Mouse (Mus musculus): ENCODE measurements around the gene Sqor. TPM values are rescaled to one million over a fixed set of nuclear protein-coding genes. Genes with fewer than 3 reads are reported as not detected.

The Sqor gene
- polyA plus RNA-seq, 1 experiment from 2014 or later: 8.5 TPM

DNA sequence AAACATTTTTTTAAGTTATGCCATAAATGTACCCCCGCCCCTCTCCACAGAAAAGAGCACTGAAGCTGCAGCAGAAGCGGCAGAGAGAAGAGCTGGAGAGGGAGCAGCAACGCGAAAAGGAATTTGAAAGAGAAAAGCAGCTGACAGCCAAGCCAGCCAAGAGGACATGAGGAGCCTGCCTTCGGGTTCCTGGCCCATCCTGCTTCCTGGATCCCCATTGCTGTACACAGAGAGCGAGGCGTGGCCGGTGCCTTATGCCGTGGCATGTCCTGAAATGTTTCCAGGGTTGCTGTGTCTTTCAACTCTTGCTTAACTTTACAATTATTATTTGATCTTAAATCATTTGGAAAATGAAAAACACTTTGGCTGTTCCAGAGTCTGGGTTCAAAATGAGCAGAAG lies 18.6 kb upstream of the Sqor start:
- Histone ChIP-seq H3K9me3 (ENCODE audit: control insufficient read depth, low read length) (no peaks in the 10 kb centered on the region), H3K27me3 (replicated peaks; ENCODE audit: control insufficient read depth, insufficient read depth, low read length) (no peaks in the 10 kb centered on the region), H3K9ac (ENCODE audit: low read depth, low read length) (no peak overlapping the region), H3K4me3 (ENCODE audit: low read depth, low read length) (no peak overlapping the region), H3K4me2 (ENCODE audit: low read depth, low read length) (no peak overlapping the region), H3K27ac (replicated peaks; ENCODE audit: low read depth, low read length) (no peak overlapping the region), H3K36me3 (ENCODE audit: control insufficient read depth, insufficient read depth, low read length) (peaks cover 46% of the 10 kb centered on the region), H3K4me1 (ENCODE audit: control insufficient read depth, insufficient read depth, low read length) (no peaks in the 10 kb centered on the region)
- DNase-seq (ENCODE audit: low spot score): no peak
- WGBS: 88% methylated on average over 9 of the region's 9 CpGs
- no peak for ATAC-seq (ENCODE audit: low read depth)

DNA sequence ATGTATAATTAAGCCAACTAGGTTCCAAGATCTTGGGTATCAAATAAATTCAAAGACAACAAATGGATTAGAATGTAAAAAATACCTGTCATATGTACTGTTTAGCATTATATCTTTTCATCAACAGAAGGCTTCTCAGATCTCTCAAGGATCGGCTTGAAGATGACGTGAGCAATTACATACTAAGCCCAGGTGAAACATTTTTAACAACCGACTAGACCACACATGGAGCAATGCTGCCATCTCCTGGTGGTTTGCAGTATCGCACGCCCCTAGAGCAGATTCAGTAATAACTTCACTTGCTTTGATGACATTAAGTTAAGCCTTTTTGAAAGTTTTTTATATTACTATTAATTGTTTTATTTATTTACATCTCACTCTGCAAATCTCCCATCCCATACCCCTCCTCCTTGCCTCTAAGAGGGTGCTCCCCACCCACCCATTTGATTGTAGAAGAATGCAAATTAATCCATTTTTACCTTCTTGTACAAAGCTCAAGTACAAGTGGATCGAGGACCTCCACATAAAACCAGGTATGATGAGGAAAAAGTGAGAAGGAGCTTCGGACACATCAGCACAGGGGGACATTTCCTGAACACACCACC lies 11.2 kb upstream of the Sqor start:
- WGBS: 17% methylated on average over 7 of the region's 7 CpGs
- DNase-seq (ENCODE audit: low spot score): peak; percentile 57

DNA sequence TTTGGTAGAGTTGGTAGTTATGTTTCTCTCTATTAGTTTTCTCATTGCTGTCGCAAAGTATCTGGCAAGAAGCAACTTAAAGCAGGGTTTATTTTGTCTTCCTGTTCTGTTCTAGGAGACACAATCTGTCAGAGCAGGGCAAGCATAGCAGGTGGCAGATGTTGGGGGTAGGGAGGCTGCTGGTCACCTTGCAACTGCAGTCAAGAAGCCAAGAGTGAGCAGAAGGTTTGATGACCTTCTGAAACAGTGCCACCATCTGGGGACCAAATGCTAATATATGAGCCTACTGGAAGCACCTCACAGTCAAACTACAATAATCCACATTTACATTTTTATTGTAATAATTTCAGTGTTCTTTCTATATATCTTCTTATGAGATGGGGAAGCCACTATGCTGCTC lies 5.2 kb upstream of the Sqor start:
- Histone ChIP-seq H3K4me1 (ENCODE audit: control insufficient read depth, insufficient read depth, low read length) (0 out of 2 replicates have a peak, but pooled peaks cover 2% of the 10 kb centered on the region), H3K36me3 (ENCODE audit: control insufficient read depth, insufficient read depth, low read length) (no peaks in the 10 kb centered on the region), H3K4me3 (ENCODE audit: low read depth, low read length) (no peak overlapping the region), H3K4me2 (ENCODE audit: low read depth, low read length) (no peak overlapping the region), H3K27me3 (replicated peaks; ENCODE audit: control insufficient read depth, insufficient read depth, low read length) (peaks cover 19% of the 10 kb centered on the region), H3K27ac (replicated peaks; ENCODE audit: low read depth, low read length) (no peak overlapping the region), H3K9ac (ENCODE audit: low read depth, low read length) (no peak overlapping the region), H3K9me3 (ENCODE audit: control insufficient read depth, low read length) (no peaks in the 10 kb centered on the region)
- DNase-seq (ENCODE audit: low spot score): no peak
- 85% methylated on average over 1 of the region's 1 CpGs for WGBS
- no peak for ATAC-seq (ENCODE audit: low read depth)

More for the DNA sequence above, 11.2 kb upstream of the Sqor start:
- Histone ChIP-seq H3K4me1 (ENCODE audit: control insufficient read depth, insufficient read depth, low read length) (0 out of 2 replicates have a peak, but pooled peaks cover 2% of the 10 kb centered on the region), H3K36me3 (ENCODE audit: control insufficient read depth, insufficient read depth, low read length) (0 out of 2 replicates have a peak, but pooled peaks cover 6% of the 10 kb centered on the region), H3K27me3 (replicated peaks; ENCODE audit: control insufficient read depth, insufficient read depth, low read length) (no peaks in the 10 kb centered on the region), H3K27ac (replicated peaks; ENCODE audit: low read depth, low read length) (no peak overlapping the region), H3K4me3 (ENCODE audit: low read depth, low read length) (no peak overlapping the region), H3K9ac (ENCODE audit: low read depth, low read length) (no peak overlapping the region), H3K4me2 (ENCODE audit: low read depth, low read length) (no peak overlapping the region), H3K9me3 (ENCODE audit: control insufficient read depth, low read length) (no peaks in the 10 kb centered on the region)
- ATAC-seq (ENCODE audit: low read depth): no peak

DNA sequence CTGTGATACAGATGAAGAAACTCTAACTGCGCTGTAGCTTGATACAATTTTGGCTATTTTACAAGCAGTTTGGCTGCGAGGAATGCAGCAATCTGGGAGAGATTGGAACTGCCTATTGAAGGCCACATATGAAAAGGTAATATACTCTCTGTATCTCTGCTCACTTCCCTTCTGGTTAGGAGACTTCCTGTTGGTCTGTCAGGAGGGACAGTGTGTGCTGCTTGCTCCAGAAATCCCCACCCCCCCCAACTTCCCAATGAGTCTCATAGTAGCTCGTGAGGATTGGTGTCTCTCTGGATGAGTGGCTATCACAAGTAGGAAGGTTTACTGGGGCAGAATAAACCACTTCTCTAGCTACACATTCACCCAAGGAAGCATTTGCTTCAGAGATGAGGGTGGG lies 2.0 kb upstream of the Sqor start:
- 70% methylated on average over 3 of the region's 3 CpGs for WGBS
- H3K4me1 ChIP-seq (ENCODE audit: control insufficient read depth, insufficient read depth, low read length): 0 out of 2 replicates have a peak, but pooled peaks cover 3% of the 10 kb centered on the region
- no peak overlapping the region for H3K27ac ChIP-seq (replicated peaks; ENCODE audit: low read depth, low read length)
- no peak overlapping the region for H3K4me2 ChIP-seq (ENCODE audit: low read depth, low read length)
- no peak for DNase-seq (ENCODE audit: low spot score)
- no peak for ATAC-seq (ENCODE audit: low read depth)
- H3K36me3 ChIP-seq (ENCODE audit: control insufficient read depth, insufficient read depth, low read length): no peaks in the 10 kb centered on the region
- H3K9me3 ChIP-seq (ENCODE audit: control insufficient read depth, low read length): no peaks in the 10 kb centered on the region
- H3K4me3 ChIP-seq (ENCODE audit: low read depth, low read length): no peak overlapping the region
- no peak overlapping the region for H3K9ac ChIP-seq (ENCODE audit: low read depth, low read length)
- H3K27me3 ChIP-seq (replicated peaks; ENCODE audit: control insufficient read depth, insufficient read depth, low read length): peaks cover 40% of the 10 kb centered on the region

DNA sequence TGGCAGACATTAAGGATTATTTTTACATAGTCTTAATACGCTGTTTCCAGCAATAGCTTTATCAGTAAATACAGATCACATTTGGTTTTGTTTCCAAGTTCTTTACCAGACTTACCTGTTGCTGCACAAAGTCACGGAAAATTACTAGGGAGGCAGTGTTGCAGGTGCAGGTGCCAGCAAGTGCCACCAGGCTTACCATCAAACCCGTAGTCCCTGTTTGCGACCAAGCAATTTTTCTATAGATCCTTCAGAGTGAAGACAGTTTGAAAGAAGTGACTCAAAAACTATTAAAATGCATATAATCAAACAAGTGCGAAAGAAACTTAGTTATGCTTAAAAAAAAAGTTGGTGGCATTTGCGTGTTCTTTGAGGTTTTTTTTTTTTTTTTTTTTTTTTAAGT lies 511 bp upstream of the Sqor start:
- WGBS: 48% methylated on average over 6 of the region's 6 CpGs
- H3K9ac ChIP-seq (ENCODE audit: low read depth, low read length): no peak overlapping the region
- DNase-seq (ENCODE audit: low spot score) (no peak), ATAC-seq (ENCODE audit: low read depth) (no peak)
- peak overlapping the region; percentile 87 for H3K4me2 ChIP-seq (ENCODE audit: low read depth, low read length)
- peak overlapping the region; percentile 48; the same call in 1 of the 2 replicates for H3K4me3 ChIP-seq (ENCODE audit: low read depth, low read length)
- H3K27me3 ChIP-seq (replicated peaks; ENCODE audit: control insufficient read depth, insufficient read depth, low read length): peaks cover 40% of the 10 kb centered on the region
- 0 out of 2 replicates have a peak, but pooled peaks cover 3% of the 10 kb centered on the region for H3K4me1 ChIP-seq (ENCODE audit: control insufficient read depth, insufficient read depth, low read length)
- no peaks in the 10 kb centered on the region for H3K9me3 ChIP-seq (ENCODE audit: control insufficient read depth, low read length)
- no peaks in the 10 kb centered on the region for H3K36me3 ChIP-seq (ENCODE audit: control insufficient read depth, insufficient read depth, low read length)
- no peak overlapping the region for H3K27ac ChIP-seq (replicated peaks; ENCODE audit: low read depth, low read length)

DNA sequence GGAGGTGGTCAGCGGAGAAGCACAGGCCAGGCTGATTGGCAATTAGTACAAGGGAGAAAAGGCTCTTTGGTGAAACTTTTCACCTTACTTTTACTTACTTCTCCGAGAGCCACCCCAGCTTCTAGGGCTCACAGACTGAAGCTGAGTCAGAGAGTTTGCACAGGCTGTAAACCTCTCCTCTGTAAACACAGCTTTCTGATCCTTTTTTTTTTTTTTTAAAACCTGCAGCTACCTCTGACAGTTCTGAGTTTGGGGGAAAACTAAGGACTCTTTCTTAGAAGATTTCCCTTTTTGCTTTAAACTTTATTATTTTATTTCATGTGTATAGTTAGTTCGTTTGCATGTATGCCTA lies 733 bp downstream of the Sqor start:
- H3K9ac ChIP-seq (ENCODE audit: low read depth, low read length): peak overlapping the region; percentile 63
- DNase-seq (ENCODE audit: low spot score): no peak
- H3K9me3 ChIP-seq (ENCODE audit: control insufficient read depth, low read length): no peaks in the 10 kb centered on the region
- peaks cover 40% of the 10 kb centered on the region for H3K27me3 ChIP-seq (replicated peaks; ENCODE audit: control insufficient read depth, insufficient read depth, low read length)
- ATAC-seq (ENCODE audit: low read depth): no peak
- H3K27ac ChIP-seq (replicated peaks; ENCODE audit: low read depth, low read length): no peak overlapping the region
- peak overlapping the region; percentile 87 for H3K4me2 ChIP-seq (ENCODE audit: low read depth, low read length)
- WGBS: 34% methylated on average over 3 of the region's 3 CpGs
- H3K4me3 ChIP-seq (ENCODE audit: low read depth, low read length): peak overlapping the region; percentile 48
- H3K4me1 ChIP-seq (ENCODE audit: control insufficient read depth, insufficient read depth, low read length): 0 out of 2 replicates have a peak, but pooled peaks cover 3% of the 10 kb centered on the region
- no peaks in the 10 kb centered on the region for H3K36me3 ChIP-seq (ENCODE audit: control insufficient read depth, insufficient read depth, low read length)

DNA sequence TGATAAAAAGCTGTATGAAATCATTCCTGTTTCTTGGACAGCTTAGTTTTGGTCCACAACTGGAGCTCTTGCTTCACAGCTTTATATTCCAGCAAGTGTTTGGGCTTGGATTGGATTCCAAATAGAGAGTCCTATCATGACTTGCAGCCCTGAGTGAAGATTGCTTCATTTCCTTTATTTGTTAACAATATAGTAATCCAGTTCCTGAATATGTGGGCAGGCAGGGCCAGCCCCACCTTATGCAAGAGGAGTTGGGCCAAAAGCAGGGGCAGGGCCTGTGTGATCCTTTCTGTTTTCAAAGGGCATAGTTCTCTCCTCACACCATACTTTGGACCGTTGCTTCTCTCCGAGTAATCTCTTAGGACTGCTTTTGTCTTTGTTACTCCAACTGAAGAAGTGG lies 6.0 kb downstream of the Sqor start:
- H3K9me3 ChIP-seq (ENCODE audit: control insufficient read depth, low read length): no peaks in the 10 kb centered on the region
- ATAC-seq (ENCODE audit: low read depth): no peak
- 79% methylated on average over 2 of the region's 2 CpGs for WGBS

DNA sequence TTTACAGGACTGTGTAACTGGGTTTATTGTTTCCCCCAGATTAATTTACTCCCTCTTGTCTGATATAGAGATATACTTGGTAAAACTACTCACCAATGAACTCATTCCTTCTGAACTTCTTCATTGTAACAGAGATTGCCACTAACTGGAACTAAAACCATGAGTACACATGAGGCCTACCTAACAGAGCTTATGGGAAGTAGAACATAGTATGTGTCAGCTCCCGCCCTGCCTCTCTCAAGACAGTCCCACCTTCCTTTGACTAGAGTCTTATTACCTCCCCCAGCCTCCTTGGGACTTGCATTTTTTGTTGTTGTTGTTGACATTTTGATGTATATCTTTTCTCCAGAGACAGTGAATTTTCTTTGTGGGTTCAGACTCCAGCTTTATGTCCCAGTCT lies 7.9 kb downstream of the Sqor start:
- H3K27ac ChIP-seq (replicated peaks; ENCODE audit: low read depth, low read length): no peak overlapping the region
- 95% methylated on average over 1 of the region's 1 CpGs for WGBS
- no peaks in the 10 kb centered on the region for H3K36me3 ChIP-seq (ENCODE audit: control insufficient read depth, insufficient read depth, low read length)
- ATAC-seq (ENCODE audit: low read depth) (no peak), DNase-seq (ENCODE audit: low spot score) (no peak)
- no peak overlapping the region for H3K4me2 ChIP-seq (ENCODE audit: low read depth, low read length)
- no peaks in the 10 kb centered on the region; the same call in 1 of the 2 replicates for H3K27me3 ChIP-seq (replicated peaks; ENCODE audit: control insufficient read depth, insufficient read depth, low read length)
- no peaks in the 10 kb centered on the region for H3K9me3 ChIP-seq (ENCODE audit: control insufficient read depth, low read length)
- no peaks in the 10 kb centered on the region for H3K4me1 ChIP-seq (ENCODE audit: control insufficient read depth, insufficient read depth, low read length)
- no peak overlapping the region for H3K9ac ChIP-seq (ENCODE audit: low read depth, low read length)
- H3K4me3 ChIP-seq (ENCODE audit: low read depth, low read length): no peak overlapping the region

More for the DNA sequence above, 6.0 kb downstream of the Sqor start:
- Histone ChIP-seq H3K9ac (ENCODE audit: low read depth, low read length) (no peak overlapping the region), H3K4me1 (ENCODE audit: control insufficient read depth, insufficient read depth, low read length) (no peaks in the 10 kb centered on the region), H3K27me3 (replicated peaks; ENCODE audit: control insufficient read depth, insufficient read depth, low read length) (peaks cover 11% of the 10 kb centered on the region), H3K4me2 (ENCODE audit: low read depth, low read length) (no peak overlapping the region), H3K36me3 (ENCODE audit: control insufficient read depth, insufficient read depth, low read length) (no peaks in the 10 kb centered on the region), H3K4me3 (ENCODE audit: low read depth, low read length) (no peak overlapping the region), H3K27ac (replicated peaks; ENCODE audit: low read depth, low read length) (no peak overlapping the region)
- DNase-seq (ENCODE audit: low spot score): no peak

DNA sequence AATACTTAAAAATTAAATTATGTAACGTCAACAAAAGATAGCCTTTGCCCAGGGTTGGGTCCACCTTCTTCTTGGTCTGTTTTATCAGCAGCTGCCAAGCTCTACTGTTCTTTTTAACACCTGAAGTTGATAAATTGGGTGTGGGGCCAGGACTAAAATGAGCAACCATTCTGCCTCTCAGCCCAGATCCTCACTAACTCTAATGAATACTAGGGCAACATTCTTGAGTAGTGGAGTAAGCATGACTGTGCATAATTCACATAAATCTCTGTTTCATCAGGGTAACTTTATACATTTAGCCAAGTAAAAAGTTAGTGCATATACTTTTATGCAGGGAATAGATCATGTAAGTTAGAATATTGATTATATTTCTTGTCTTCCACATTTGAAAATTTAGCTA lies 10.5 kb downstream of the Sqor start:
- Histone ChIP-seq H3K9ac (ENCODE audit: low read depth, low read length) (no peak overlapping the region), H3K4me2 (ENCODE audit: low read depth, low read length) (no peak overlapping the region), H3K27me3 (replicated peaks; ENCODE audit: control insufficient read depth, insufficient read depth, low read length) (no peaks in the 10 kb centered on the region), H3K4me1 (ENCODE audit: control insufficient read depth, insufficient read depth, low read length) (no peaks in the 10 kb centered on the region), H3K4me3 (ENCODE audit: low read depth, low read length) (no peak overlapping the region), H3K9me3 (ENCODE audit: control insufficient read depth, low read length) (no peaks in the 10 kb centered on the region), H3K27ac (replicated peaks; ENCODE audit: low read depth, low read length) (no peak overlapping the region), H3K36me3 (ENCODE audit: control insufficient read depth, insufficient read depth, low read length) (no peaks in the 10 kb centered on the region)
- ATAC-seq (ENCODE audit: low read depth) (no peak), DNase-seq (ENCODE audit: low spot score) (no peak)
- WGBS: 77% methylated on average over 1 of the region's 1 CpGs

All from embryonic facial prominence, embryonic 14.5 days (tissue).